Mouse (Mus musculus) yolk sac, embryonic 10.5 days (tissue): Measurements from ENCODE around the gene Cmc2.

Source experiments
- DNase-seq: peaks from one replicate; pipeline ENCODE4 v3.0.0-alpha.2; 2017; ENCODE audit warnings: low spot score

Gene Cmc2

GRCm38 (mm10) chr8:116905836-116906235 lies 15.4 kb downstream of the Cmc2 start:
- DNase-seq, result no peak

GRCm38 (mm10) chr8:116905252-116905651 lies 16.0 kb downstream of the Cmc2 start:
- DNase-seq, result no peak

GRCm38 (mm10) chr8:116904736-116905135 lies 16.5 kb downstream of the Cmc2 start:
- DNase-seq, result no peak

- no peak for DNase-seq
These were observed 25.7 kb downstream of the Cmc2 start for GRCm38 (mm10) chr8:116895521-116895920.

GRCm38 (mm10) chr8:116893938-116894337 lies 27.3 kb downstream of the Cmc2 start:
- DNase-seq, result no peak

GRCm38 (mm10) chr8:116892636-116893035 lies 28.6 kb downstream of the Cmc2 start:
- DNase-seq, result no peak

GRCm38 (mm10) chr8:116892130-116892529 lies 29.1 kb downstream of the Cmc2 start:
- no peak for DNase-seq

- DNase-seq, result no peak
These were observed 29.8 kb downstream of the Cmc2 start for GRCm38 (mm10) chr8:116891446-116891845.

GRCm38 (mm10) chr8:116887813-116888212 lies 33.4 kb downstream of the Cmc2 start:
- DNase-seq, result no peak

GRCm38 (mm10) chr8:116881396-116881795 lies 39.9 kb downstream of the Cmc2 start:
- no peak for DNase-seq

GRCm38 (mm10) chr8:116875798-116876450 lies 45.3 kb downstream of the Cmc2 start:
- DNase-seq, result no peak

GRCm38 (mm10) chr8:116873986-116874385 lies 47.3 kb downstream of the Cmc2 start:
- no peak for DNase-seq

GRCm38 (mm10) chr8:116873586-116873985 lies 47.7 kb downstream of the Cmc2 start:
- DNase-seq, result no peak

- DNase-seq, result no peak
These were observed 48.4 kb downstream of the Cmc2 start for GRCm38 (mm10) chr8:116872761-116873342.

GRCm38 (mm10) chr8:116868699-116869098 lies 52.6 kb downstream of the Cmc2 start:
- DNase-seq, result no peak

GRCm38 (mm10) chr8:116867321-116867720 lies 53.9 kb downstream of the Cmc2 start:
- peak; percentile 26 for DNase-seq

GRCm38 (mm10) chr8:116866118-116866903 lies 54.9 kb downstream of the Cmc2 start:
- no peak for DNase-seq

- DNase-seq, result no peak
These were observed 56.7 kb downstream of the Cmc2 start for GRCm38 (mm10) chr8:116864514-116864913.

GRCm38 (mm10) chr8:116864022-116864387 lies 57.2 kb downstream of the Cmc2 start:
- DNase-seq, result no peak

- peak; percentile 16 for DNase-seq
These were observed 57.8 kb downstream of the Cmc2 start for GRCm38 (mm10) chr8:116863357-116864021.

- DNase-seq, result no peak
These were observed 59.1 kb downstream of the Cmc2 start for GRCm38 (mm10) chr8:116862191-116862590.

- no peak for DNase-seq
These were observed 69.2 kb downstream of the Cmc2 start for GRCm38 (mm10) chr8:116852042-116852441.

- no peak for DNase-seq
These were observed 73.2 kb downstream of the Cmc2 start for GRCm38 (mm10) chr8:116848042-116848441.
